Mouse (Mus musculus): ENCODE data around the gene Zfp574. TPM values are rescaled to one million over a fixed set of nuclear protein-coding genes. Genes with fewer than 3 reads are reported as not detected.

The Zfp574 gene
- polyA plus RNA-seq, 1 experiment from 2014 or later: 5.7 TPM

GRCm38 (mm10) chr7:25112956-25113603 lies 40.7 kb downstream of the Zfp574 start:
- Histone ChIP-seq H3K79me2 (ENCODE audit: inconsistent target) (no peaks in the 10 kb centered on the region), H3K4me3 (ENCODE audit: inconsistent target) (no peak overlapping the region), H3K27ac (no peak overlapping the region), H3K36me3 (ENCODE audit: inconsistent target) (peaks cover 59% of the 10 kb centered on the region)
- 92% methylated on average over 15 of the region's 16 CpGs for WGBS (ENCODE audit: missing documents)

GRCm38 (mm10) chr7:25120061-25120834 lies 47.9 kb downstream of the Zfp574 start:
- WGBS (ENCODE audit: missing documents): 5% methylated on average over 15 of the region's 25 CpGs
- Histone ChIP-seq H3K79me2 (ENCODE audit: inconsistent target) (peaks cover 43% of the 10 kb centered on the region; the same call in 1 of the 2 replicates), H3K36me3 (ENCODE audit: inconsistent target) (peaks cover 15% of the 10 kb centered on the region; the same call in 1 of the 2 replicates), H3K27ac (peak overlapping the region; percentile 59), H3K4me3 (ENCODE audit: inconsistent target) (peak overlapping the region; percentile 5; the same call in 1 of the 2 replicates)

GRCm38 (mm10) chr7:25121240-25121786 lies 48.9 kb downstream of the Zfp574 start:
- Histone ChIP-seq H3K79me2 (ENCODE audit: inconsistent target) (peaks cover 54% of the 10 kb centered on the region; the same call in 1 of the 2 replicates), H3K4me3 (ENCODE audit: inconsistent target) (no peak overlapping the region), H3K27ac (no peak overlapping the region; the same call in 1 of the 2 replicates), H3K36me3 (ENCODE audit: inconsistent target) (peaks cover 10% of the 10 kb centered on the region; the same call in 1 of the 2 replicates)
- WGBS (ENCODE audit: missing documents): 81% methylated on average over 13 of the region's 13 CpGs

GRCm38 (mm10) chr7:25125716-25126281 lies 53.4 kb downstream of the Zfp574 start:
- Histone ChIP-seq H3K27ac (no peak overlapping the region), H3K79me2 (ENCODE audit: inconsistent target) (peaks cover 92% of the 10 kb centered on the region), H3K36me3 (ENCODE audit: inconsistent target) (no peaks in the 10 kb centered on the region; the same call in 1 of the 2 replicates), H3K4me3 (ENCODE audit: inconsistent target) (no peak overlapping the region)
- 86% methylated on average over 6 of the region's 10 CpGs for WGBS (ENCODE audit: missing documents)

GRCm38 (mm10) chr7:25127971-25128370 lies 55.6 kb downstream of the Zfp574 start:
- Histone ChIP-seq H3K4me3 (ENCODE audit: inconsistent target) (no peak overlapping the region), H3K79me2 (ENCODE audit: inconsistent target) (peaks cover 88% of the 10 kb centered on the region), H3K36me3 (ENCODE audit: inconsistent target) (no peaks in the 10 kb centered on the region; the same call in 1 of the 2 replicates), H3K27ac (no peak overlapping the region)
- 89% methylated on average over 9 of the region's 9 CpGs for WGBS (ENCODE audit: missing documents)

GRCm38 (mm10) chr7:25129390-25129979 lies 57.1 kb downstream of the Zfp574 start:
- no peaks in the 10 kb centered on the region for H3K36me3 ChIP-seq (ENCODE audit: inconsistent target)
- peak overlapping the region; percentile 16 for H3K4me3 ChIP-seq (ENCODE audit: inconsistent target)
- 2% methylated on average over 12 of the region's 13 CpGs for WGBS (ENCODE audit: missing documents)
- peak overlapping the region; percentile 82 for H3K27ac ChIP-seq
- peaks cover 73% of the 10 kb centered on the region for H3K79me2 ChIP-seq (ENCODE audit: inconsistent target)

- Histone ChIP-seq H3K4me3 (ENCODE audit: inconsistent target) (no peak overlapping the region), H3K27ac (no peak overlapping the region), H3K36me3 (ENCODE audit: inconsistent target) (no peaks in the 10 kb centered on the region), H3K79me2 (ENCODE audit: inconsistent target) (peaks cover 64% of the 10 kb centered on the region)
- 63% methylated on average over 9 of the region's 11 CpGs for WGBS (ENCODE audit: missing documents)
Measured at GRCm38 (mm10) chr7:25130565-25130964, 58.2 kb downstream of the Zfp574 start.

- peaks cover 57% of the 10 kb centered on the region for H3K79me2 ChIP-seq (ENCODE audit: inconsistent target)
- no peaks in the 10 kb centered on the region for H3K36me3 ChIP-seq (ENCODE audit: inconsistent target)
- no peak overlapping the region for H3K27ac ChIP-seq
- H3K4me3 ChIP-seq (ENCODE audit: inconsistent target): peak overlapping the region; percentile 53
- 73% methylated on average over 10 of the region's 11 CpGs for WGBS (ENCODE audit: missing documents)
Measured at GRCm38 (mm10) chr7:25131247-25131646, 58.9 kb downstream of the Zfp574 start.

- peak overlapping the region; percentile 49 for H3K27ac ChIP-seq
- peaks cover 45% of the 10 kb centered on the region for H3K79me2 ChIP-seq (ENCODE audit: inconsistent target)
- H3K4me3 ChIP-seq (ENCODE audit: inconsistent target): peak overlapping the region; percentile 53
- WGBS (ENCODE audit: missing documents): 4% methylated on average over 25 of the region's 25 CpGs
- no peaks in the 10 kb centered on the region for H3K36me3 ChIP-seq (ENCODE audit: inconsistent target)
Measured at GRCm38 (mm10) chr7:25132318-25132960, 60.1 kb downstream of the Zfp574 start.

Other genes starting within 250 kb of the Zfp574 start
- gene Gm9844, start 210.4 kb upstream of the Zfp574 start, polyA plus RNA-seq (2018): 6.8 to 9.9 TPM (median 7.1 TPM) in 3 replicates
- gene Lypd4, start 202.6 kb upstream of the Zfp574 start, polyA plus RNA-seq (2018): not detected in 3 replicates
- gene Dmrtc2, start 202.5 kb upstream of the Zfp574 start, polyA plus RNA-seq (2018): not detected in 3 replicates
- gene Rps19, start 188.2 kb upstream of the Zfp574 start, polyA plus RNA-seq (2018): 136 to 976 TPM (median 876 TPM) in 3 replicates
- 0.44 TPM in 1 of 3 replicates, not detected in the others for gene Cd79a, start 175.2 kb upstream of the Zfp574 start, polyA plus RNA-seq (2018)
- 54.7 to 102 TPM (median 79.9 TPM) in 3 replicates for gene Arhgef1, start 169.7 kb upstream of the Zfp574 start, polyA plus RNA-seq (2018)
- gene Gm4881, start 128.1 kb upstream of the Zfp574 start, polyA plus RNA-seq (2018): not detected in 3 replicates
- 28.6 to 198 TPM (median 112 TPM) in 3 replicates for gene Rabac1, start 99.8 kb upstream of the Zfp574 start, polyA plus RNA-seq (2018)
- 97.0 to 111 TPM (median 106 TPM) in 3 replicates for gene Atp1a3, start 66.6 kb upstream of the Zfp574 start, polyA plus RNA-seq (2018)
- 0.22 to 0.47 TPM (median 0.26 TPM) in 3 replicates for gene Grik5, start 221 bp upstream of the Zfp574 start, polyA plus RNA-seq (2018)
- gene Pou2f2, start 107.2 kb downstream of the Zfp574 start, polyA plus RNA-seq (2018): 10.3 to 30.9 TPM (median 23.9 TPM) in 3 replicates
- 2.2 to 9.2 TPM (median 3.1 TPM) in 3 replicates for gene Dedd2, start 148.0 kb downstream of the Zfp574 start, polyA plus RNA-seq (2018)
- gene Zfp526, start 148.9 kb downstream of the Zfp574 start, polyA plus RNA-seq (2018): 4.1 to 4.8 TPM (median 4.5 TPM) in 3 replicates
- gene Gsk3a, start 165.3 kb downstream of the Zfp574 start, polyA plus RNA-seq (2018): 51.8 to 78.1 TPM (median 55.3 TPM) in 3 replicates
- gene Erf, start 178.2 kb downstream of the Zfp574 start, polyA plus RNA-seq (2018): 11.9 to 14.5 TPM (median 14.2 TPM) in 3 replicates
- gene Cic, start 195.1 kb downstream of the Zfp574 start, polyA plus RNA-seq (2018): 88.9 to 139 TPM (median 118 TPM) in 3 replicates
- 7.4 to 20.7 TPM (median 14.3 TPM) in 3 replicates for gene Pafah1b3, start 225.4 kb downstream of the Zfp574 start, polyA plus RNA-seq (2018)
- gene Prr19, start 228.8 kb downstream of the Zfp574 start, polyA plus RNA-seq (2018): not detected in 3 replicates
- not detected in 3 replicates for gene Tmem145, start 233.5 kb downstream of the Zfp574 start, polyA plus RNA-seq (2018)
- gene Megf8, start 244.6 kb downstream of the Zfp574 start, polyA plus RNA-seq (2018): 5.6 to 10.5 TPM (median 7.3 TPM) in 3 replicates